Mouse (Mus musculus) hindbrain, embryonic 15.5 days (tissue): ENCODE results near the gene Lrrc56. TPM values are rescaled to one million over a fixed set of nuclear protein-coding genes. Genes with fewer than 3 reads are reported as not detected.
"Not testable (repeated sequence)": the region's sequence is repeated elsewhere in the genome, so short reads cannot be mapped to it uniquely, and the experiment has no call there.

Source experiments
- ATAC-seq: fragments of 200-750 bp; cut with Nextera tagmentation; 2 replicates; pipeline ENCODE4 v1.8.0; 2017; ENCODE audit warnings: low read depth, moderate number of reproducible peaks, moderate TSS enrichment; ENCODE audit not compliant: low FRiP score
- H3K27ac ChIP-seq: fragments of 300-500 bp; sonication (generic); replicated peaks from 2 replicates; pipeline ENCODE4 v1.5.1; 2015; ENCODE audit warnings: mild to moderate bottlenecking, inconsistent platforms
- H3K27me3 ChIP-seq: fragments of 300-500 bp; sonication (generic); 2 replicates; pipeline ENCODE4 v1.6.1; 2015; ENCODE audit warnings: control low read depth, inconsistent platforms
- H3K36me3 ChIP-seq: fragments of 300-500 bp; sonication (generic); 2 replicates; pipeline ENCODE4 v1.6.1; 2015; ENCODE audit warnings: control low read depth, inconsistent platforms
- H3K4me1 ChIP-seq: fragments of 300-500 bp; sonication (generic); replicated peaks from 2 replicates; pipeline ENCODE4 v1.6.1; 2015; ENCODE audit warnings: control low read depth, inconsistent platforms
- H3K4me2 ChIP-seq: fragments of 300-500 bp; sonication (generic); 2 replicates; pipeline ENCODE4 v1.6.1; 2015; ENCODE audit warnings: moderate library complexity, mild to moderate bottlenecking, inconsistent platforms
- H3K4me3 ChIP-seq: fragments of 300-500 bp; sonication (generic); 2 replicates; pipeline ENCODE4 v1.5.1; 2015; ENCODE audit warnings: mild to moderate bottlenecking, inconsistent platforms
- H3K9ac ChIP-seq: fragments of 300-500 bp; sonication (generic); 2 replicates; pipeline ENCODE4 v1.6.1; 2015; ENCODE audit warnings: inconsistent platforms
- H3K9me3 ChIP-seq: fragments of 300-500 bp; sonication (generic); 2 replicates; pipeline ENCODE4 v1.6.1; 2016; ENCODE audit warnings: control low read depth, inconsistent platforms
- WGBS: fragments of 180-500 bp; shearing (Covaris S2); methylation state at CpG from one replicate; pipeline ENCODE4 v1.1.7; 2015; 5-methylcytosine and 5-hydroxymethylcytosine counted together
- polyA plus RNA-seq: library from polyadenylated mRNA; unstranded; fragments of >200 nt; fragmentation: Nextera tagmentation; extraction: Ambion mirVana; gene quantifications from 2 replicates; pipeline ENCODE4 v1.2.1, GENCODE M21; 2015

Gene Lrrc56
- polyA plus RNA-seq, 1 experiment from 2014 or later = 11.2 TPM

- ATAC-seq = peak; percentile 97
- peak overlapping the region; percentile 42 for H3K4me3 ChIP-seq
Measured at GRCm38 (mm10) chr7:141221249-141222125, 27.5 kb downstream of the Lrrc56 start.

GRCm38 (mm10) chr7:141222126-141222467, 28.1 kb downstream of the Lrrc56 start:
- Histone ChIP-seq H3K4me2 (peak overlapping the region; percentile 76), H3K9ac (peak overlapping the region; percentile 47), H3K9me3 (no peaks in the 10 kb centered on the region), H3K4me3 (peak overlapping the region; percentile 42), H3K4me1 (peaks cover 23% of the 10 kb centered on the region), H3K27me3 (no peaks in the 10 kb centered on the region), H3K36me3 (no peaks in the 10 kb centered on the region), H3K27ac (peak overlapping the region; percentile 72)
- WGBS = 3% methylated on average over 8 of the region's 8 CpGs
- no peak for ATAC-seq

More at GRCm38 (mm10) chr7:141221249-141222125, 27.5 kb downstream of the Lrrc56 start:
- Histone ChIP-seq H3K9ac (peak overlapping the region; percentile 47), H3K4me1 (peaks cover 30% of the 10 kb centered on the region), H3K4me2 (peak overlapping the region; percentile 76), H3K27ac (peak overlapping the region; percentile 72), H3K9me3 (no peaks in the 10 kb centered on the region), H3K36me3 (no peaks in the 10 kb centered on the region), H3K27me3 (no peaks in the 10 kb centered on the region)
- WGBS = 3% methylated on average over 44 of the region's 44 CpGs

DNA sequence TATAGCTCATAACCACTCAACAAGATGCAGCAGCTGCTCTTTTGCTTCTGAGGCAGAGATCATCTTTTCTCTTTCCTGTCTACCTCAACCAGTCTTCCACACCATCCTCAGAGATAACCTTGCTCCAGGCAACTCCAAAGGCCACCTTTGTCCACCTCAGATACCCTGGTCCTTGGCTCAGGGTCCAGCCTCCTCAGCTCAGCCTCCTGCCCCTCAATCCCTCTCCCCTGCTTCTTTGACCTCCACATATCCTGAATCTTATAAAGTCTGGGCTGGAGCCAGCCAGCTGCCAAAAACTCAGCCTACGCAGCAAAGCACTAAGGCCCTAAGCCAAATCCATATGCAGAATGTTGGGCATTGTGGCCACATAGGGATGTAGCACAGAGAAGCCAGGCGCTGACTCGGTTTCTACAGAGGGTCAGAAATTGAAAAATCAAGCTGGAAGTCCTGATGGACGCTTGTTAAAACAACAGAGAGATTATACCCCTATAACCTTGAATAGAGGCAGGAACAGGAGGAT, 28.8 kb downstream of the Lrrc56 start:
- Histone ChIP-seq H3K9me3 (no peaks in the 10 kb centered on the region), H3K4me2 (peak overlapping the region; percentile 76; the same call in 1 of the 2 replicates), H3K27me3 (no peaks in the 10 kb centered on the region), H3K4me1 (peaks cover 22% of the 10 kb centered on the region), H3K9ac (no peak overlapping the region), H3K4me3 (no peak overlapping the region), H3K27ac (peak overlapping the region; percentile 72), H3K36me3 (no peaks in the 10 kb centered on the region)
- 87% methylated on average over 4 of the region's 4 CpGs for WGBS
- no peak for ATAC-seq

DNA sequence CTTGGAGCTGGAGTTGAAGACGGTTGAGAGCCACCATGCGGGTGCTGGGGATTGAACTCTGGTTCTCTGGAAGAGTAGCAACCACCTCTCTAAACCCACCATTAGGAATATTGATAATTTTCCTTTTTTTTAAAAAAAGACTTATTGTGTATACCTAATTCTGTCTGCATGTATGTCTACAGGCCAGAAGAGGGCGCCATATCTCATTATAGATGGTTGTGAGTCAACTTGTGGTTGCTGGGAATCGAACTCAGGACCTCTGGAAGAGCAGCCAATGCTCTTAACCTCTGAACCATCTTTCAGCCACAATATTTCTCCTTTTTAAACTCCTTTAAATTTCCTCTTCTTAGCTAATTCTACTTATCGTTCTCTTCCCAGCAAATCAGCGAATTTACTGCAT, 32.6 kb downstream of the Lrrc56 start:
- no peak overlapping the region for H3K9ac ChIP-seq
- no peak overlapping the region for H3K4me2 ChIP-seq
- no peaks in the 10 kb centered on the region for H3K27me3 ChIP-seq
- WGBS = 84% methylated on average over 6 of the region's 6 CpGs
- peaks cover 8% of the 10 kb centered on the region; the same call in 1 of the 2 replicates for H3K36me3 ChIP-seq
- H3K4me1 ChIP-seq = peaks cover 39% of the 10 kb centered on the region
- H3K9me3 ChIP-seq = no peaks in the 10 kb centered on the region
- no peak for ATAC-seq
- no peak overlapping the region for H3K4me3 ChIP-seq
- no peak overlapping the region for H3K27ac ChIP-seq

GRCm38 (mm10) chr7:141227796-141228195, 33.8 kb downstream of the Lrrc56 start:
- Histone ChIP-seq H3K9me3 (no peaks in the 10 kb centered on the region), H3K4me1 (peaks cover 27% of the 10 kb centered on the region), H3K36me3 (peaks cover 19% of the 10 kb centered on the region), H3K4me2 (peak overlapping the region; percentile 95), H3K27ac (peak overlapping the region; percentile 96; the same call in 1 of the 2 replicates), H3K4me3 (peak overlapping the region; percentile 94), H3K9ac (no peak overlapping the region), H3K27me3 (no peaks in the 10 kb centered on the region)
- ATAC-seq = peak; percentile 31; the same call in 1 of the 2 replicates
- WGBS = 81% methylated on average over 4 of the region's 4 CpGs

GRCm38 (mm10) chr7:141228279-141229067, 34.5 kb downstream of the Lrrc56 start, which contains the start of gene Phrf1:
Gene Phrf1, plus strand, starts transcription at chr7:141228784.
- Histone ChIP-seq H3K27ac (peak within 1 kb of the TSS; percentile 96), H3K9me3 (no peaks in the 10 kb centered on the region), H3K4me3 (peak within 1 kb of the TSS; percentile 94), H3K27me3 (no peaks in the 10 kb centered on the region), H3K4me2 (peak within 1 kb of the TSS; percentile 95), H3K4me1 (peaks cover 26% of the 10 kb centered on the region), H3K36me3 (peaks cover 25% of the 10 kb centered on the region), H3K9ac (peak within 1 kb of the TSS; percentile 94)
- ATAC-seq = peak; percentile 95
- WGBS = under 1% methylated on average over 75 of the region's 76 CpGs

- 63% methylated on average over 6 of the region's 6 CpGs for WGBS
- H3K9me3 ChIP-seq = no peaks in the 10 kb centered on the region
- H3K4me3 ChIP-seq = peak overlapping the region; percentile 94
- no peaks in the 10 kb centered on the region for H3K27me3 ChIP-seq
- ATAC-seq = no peak
- peaks cover 26% of the 10 kb centered on the region for H3K4me1 ChIP-seq
- peak overlapping the region; percentile 94 for H3K9ac ChIP-seq
- H3K27ac ChIP-seq = no peak overlapping the region
- H3K36me3 ChIP-seq = peaks cover 36% of the 10 kb centered on the region
- peak overlapping the region; percentile 95 for H3K4me2 ChIP-seq
Measured at GRCm38 (mm10) chr7:141229702-141230101, 35.7 kb downstream of the Lrrc56 start.

GRCm38 (mm10) chr7:141230570-141230969, 36.6 kb downstream of the Lrrc56 start:
- peak overlapping the region; percentile 95; the same call in 1 of the 2 replicates for H3K4me2 ChIP-seq
- H3K4me1 ChIP-seq = peaks cover 26% of the 10 kb centered on the region
- no peaks in the 10 kb centered on the region for H3K9me3 ChIP-seq
- no peak overlapping the region for H3K9ac ChIP-seq
- WGBS = 100% methylated on average over 4 of the region's 4 CpGs
- H3K4me3 ChIP-seq = no peak overlapping the region
- no peak overlapping the region for H3K27ac ChIP-seq
- H3K27me3 ChIP-seq = no peaks in the 10 kb centered on the region
- no peak for ATAC-seq
- peaks cover 45% of the 10 kb centered on the region for H3K36me3 ChIP-seq

DNA sequence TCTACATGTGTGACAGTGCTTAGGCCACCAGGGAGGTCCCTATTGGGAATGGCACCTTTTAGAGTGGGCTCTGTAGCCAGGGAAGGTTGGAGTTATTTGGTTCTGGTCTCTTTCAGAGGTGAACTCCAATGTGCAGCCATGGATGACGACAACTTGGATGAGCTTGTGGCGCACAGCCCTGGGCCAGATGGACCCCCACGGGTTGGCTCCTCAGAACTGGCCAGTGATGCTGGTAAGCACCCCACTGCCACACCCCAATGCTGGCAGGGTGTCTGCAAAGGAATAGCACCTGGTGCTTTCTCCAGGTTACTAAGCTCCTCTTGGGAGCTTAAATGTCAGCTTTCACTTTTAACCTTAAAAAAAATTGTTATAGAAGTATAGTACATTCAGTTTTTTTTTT, 37.2 kb downstream of the Lrrc56 start:
- H3K27me3 ChIP-seq = no peaks in the 10 kb centered on the region
- H3K36me3 ChIP-seq = peaks cover 50% of the 10 kb centered on the region
- H3K9ac ChIP-seq = no peak overlapping the region
- no peak overlapping the region for H3K27ac ChIP-seq
- H3K4me3 ChIP-seq = no peak overlapping the region
- no peak for ATAC-seq
- H3K4me2 ChIP-seq = no peak overlapping the region
- WGBS = 92% methylated on average over 3 of the region's 3 CpGs
- no peaks in the 10 kb centered on the region for H3K9me3 ChIP-seq
- H3K4me1 ChIP-seq = peaks cover 26% of the 10 kb centered on the region

DNA sequence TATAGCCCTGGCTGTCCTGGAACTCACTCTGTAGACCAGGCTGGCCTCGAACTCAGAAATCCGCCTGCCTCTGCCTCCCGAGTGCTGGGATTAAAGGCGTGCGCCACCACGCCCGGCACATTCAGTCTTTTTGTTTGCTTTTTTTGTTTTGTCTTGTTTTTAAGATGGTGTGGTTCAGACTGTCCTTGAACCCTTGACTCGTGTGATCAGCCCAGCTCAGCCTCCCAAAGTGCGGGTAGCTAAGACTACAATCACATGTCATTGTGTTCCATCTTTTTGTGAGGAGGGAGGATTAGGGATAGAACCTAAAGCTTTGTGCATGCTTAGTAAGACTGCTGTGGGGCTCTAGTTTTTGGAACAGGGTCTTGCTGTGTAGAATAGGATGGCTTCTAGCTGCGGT, 37.6 kb downstream of the Lrrc56 start:
- H3K27ac ChIP-seq = no peak overlapping the region
- no peak overlapping the region for H3K4me2 ChIP-seq
- peaks cover 53% of the 10 kb centered on the region for H3K36me3 ChIP-seq
- H3K27me3 ChIP-seq = no peaks in the 10 kb centered on the region
- ATAC-seq = no peak
- no peak overlapping the region for H3K9ac ChIP-seq
- WGBS = 94% methylated on average over 10 of the region's 10 CpGs
- no peak overlapping the region for H3K4me3 ChIP-seq
- H3K4me1 ChIP-seq = peaks cover 26% of the 10 kb centered on the region
- H3K9me3 ChIP-seq = no peaks in the 10 kb centered on the region

DNA sequence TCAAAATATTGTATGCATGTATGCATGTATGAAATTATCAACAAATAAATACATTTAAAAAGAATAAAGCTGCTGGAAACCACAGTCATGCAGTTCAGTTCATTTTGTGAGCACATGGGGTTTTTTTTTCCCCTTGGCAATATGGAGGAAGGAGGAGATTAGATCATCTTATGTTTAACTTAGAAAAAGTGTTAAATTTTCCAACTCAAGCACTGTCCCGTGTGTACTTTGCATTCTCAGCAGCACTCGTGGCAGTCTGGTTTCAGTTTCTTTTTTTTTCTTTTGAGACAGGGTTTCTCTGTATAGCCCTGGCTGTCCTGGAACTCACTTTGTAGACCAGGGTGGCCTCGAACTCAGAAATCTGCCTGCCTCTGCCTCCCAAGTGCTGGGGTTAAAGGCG, 56.5 kb downstream of the Lrrc56 start:
- ATAC-seq, H3K9ac ChIP-seq, H3K4me3 ChIP-seq, H3K27ac ChIP-seq, H3K4me2 ChIP-seq, H3K9me3 ChIP-seq, H3K4me1 ChIP-seq, H3K27me3 ChIP-seq: not testable (repeated sequence)
- peaks cover 73% of the 10 kb centered on the region for H3K36me3 ChIP-seq
- WGBS = 93% methylated on average over 4 of the region's 4 CpGs

DNA sequence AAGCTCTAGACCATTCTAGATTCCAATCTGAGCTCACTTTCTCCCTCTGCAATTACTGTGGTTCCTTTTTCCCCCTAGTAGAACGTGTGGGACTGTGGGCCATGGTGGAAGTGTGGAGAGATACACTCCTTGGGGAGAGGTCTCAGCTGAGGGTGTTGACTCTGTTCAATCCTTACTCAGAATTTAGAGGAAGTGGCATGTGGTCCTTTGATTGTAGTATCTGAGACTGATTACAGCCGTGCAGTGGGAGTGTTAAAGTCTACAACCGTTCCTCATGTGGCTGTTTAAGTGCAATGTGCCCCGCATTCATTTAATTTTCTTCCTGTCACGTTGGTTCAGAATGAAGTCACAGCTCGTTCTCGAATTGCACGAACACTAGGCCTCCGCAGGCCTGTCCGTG, 62.2 kb downstream of the Lrrc56 start:
- no peak overlapping the region for H3K27ac ChIP-seq
- peaks cover 81% of the 10 kb centered on the region for H3K36me3 ChIP-seq
- WGBS = 93% methylated on average over 10 of the region's 10 CpGs
- no peak overlapping the region for H3K9ac ChIP-seq
- no peak for ATAC-seq
- H3K4me1 ChIP-seq = no peaks in the 10 kb centered on the region
- no peak overlapping the region for H3K4me2 ChIP-seq
- H3K9me3 ChIP-seq = no peaks in the 10 kb centered on the region
- no peaks in the 10 kb centered on the region for H3K27me3 ChIP-seq
- no peak overlapping the region for H3K4me3 ChIP-seq
